Mouse (Mus musculus) cerebellum, postnatal 36 days (tissue): ENCODE measurements around the gene Zbtb26.

Experiments
- DNase-seq, 2 experiments: peaks; one replicate each; pipeline ENCODE4 v3.0.0; 2021 to 2022; ENCODE audit warnings: mixed read lengths in 2 of 2

The Zbtb26 gene

DNA sequence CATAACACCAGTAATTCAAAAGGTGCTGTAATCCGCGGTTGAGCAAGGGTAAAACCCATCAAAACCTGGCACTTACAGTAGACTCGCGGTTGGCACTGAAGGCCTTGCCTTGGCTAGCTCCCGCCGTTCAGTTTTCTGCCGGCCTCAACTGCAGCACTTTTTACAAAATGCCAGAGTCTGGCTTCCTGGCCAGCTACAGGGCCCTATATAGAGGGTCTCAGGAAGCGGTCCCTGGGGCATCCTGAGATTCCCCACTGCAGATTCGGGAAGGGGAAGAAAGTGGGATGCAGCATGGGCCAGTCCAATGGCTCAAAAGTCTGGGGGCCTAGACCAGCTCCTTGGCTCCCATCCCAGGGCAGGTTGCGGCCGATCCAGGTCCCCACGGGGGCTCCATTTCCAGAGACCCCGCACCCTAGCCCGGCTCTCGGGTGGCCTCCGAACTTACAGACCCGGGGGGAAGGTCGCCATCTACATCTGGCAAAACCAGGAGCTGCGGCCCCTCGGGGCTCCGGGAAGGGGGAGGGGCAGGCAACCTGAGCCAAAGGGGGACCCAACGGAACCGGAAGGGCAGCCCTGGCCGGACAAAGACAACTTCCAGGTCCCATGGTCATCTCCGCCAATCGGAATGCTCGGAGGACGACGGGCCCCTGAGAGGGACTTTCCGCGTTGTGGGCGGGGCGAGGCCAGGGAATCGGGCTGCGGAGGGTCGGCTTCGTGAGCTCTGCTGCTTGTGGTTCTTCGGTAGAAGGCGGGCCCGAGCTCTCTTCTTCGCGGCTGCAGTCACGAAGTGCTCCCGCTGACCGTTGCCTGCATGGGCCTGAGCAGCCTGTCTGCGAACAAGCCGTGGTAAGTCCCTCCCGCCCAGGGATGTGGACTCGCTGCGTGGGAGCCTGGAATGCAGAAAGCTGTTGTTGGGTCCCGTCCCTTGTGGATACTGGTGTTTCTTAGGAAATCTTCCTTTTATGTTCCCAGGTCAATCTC is at the start of gene Zbtb26, which contains the start of the genes Zbtb6 and Rabgap1:
Gene Zbtb26, minus strand, starts transcription at position 525 of the 981 bp plus-strand sequence.
Gene Zbtb6, minus strand, starts transcription at position 561 of the 981 bp plus-strand sequence.
Gene Rabgap1, plus strand, starts transcription at position 669 of the 981 bp plus-strand sequence.
- peak; percentile 97 for DNase-seq

DNA sequence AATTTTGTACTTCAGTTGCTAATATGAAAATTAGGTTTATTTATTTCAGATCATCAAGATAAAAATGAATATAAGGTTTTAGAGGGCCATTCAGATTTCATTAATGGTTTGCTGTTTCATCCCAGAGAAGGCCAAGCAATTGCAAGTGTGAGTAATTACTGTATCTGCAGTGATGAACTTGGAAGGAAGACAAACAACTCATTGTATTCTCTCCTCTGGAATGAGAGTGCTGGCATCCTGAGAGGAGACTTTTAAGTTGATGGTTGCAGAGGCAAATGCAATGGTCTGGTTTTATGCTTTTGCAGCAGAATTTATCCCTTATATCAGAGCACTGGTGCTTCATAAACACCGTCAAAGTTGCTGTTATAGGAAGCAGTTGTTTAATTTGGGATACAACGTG is 46.0 kb upstream of the Zbtb26 start:
- DNase-seq, result no peak

DNA sequence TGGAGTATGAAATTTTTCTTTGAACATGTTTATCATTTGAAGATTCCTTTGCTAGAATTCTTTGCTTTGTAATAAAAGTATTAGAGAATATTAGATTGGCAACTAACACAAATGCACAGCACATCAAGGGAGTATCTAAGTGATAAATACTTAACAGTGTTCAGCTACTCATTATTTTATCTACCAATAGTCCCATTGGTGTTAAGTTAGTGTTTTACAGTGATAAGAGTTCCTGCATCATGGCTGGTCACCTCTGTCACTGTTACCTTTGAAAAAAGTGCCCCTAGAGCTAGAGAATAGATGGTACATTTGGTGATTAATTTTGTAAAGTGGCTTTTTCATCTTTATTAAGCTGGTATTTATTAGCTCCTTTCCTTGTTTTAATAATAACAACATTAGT is 43.5 kb upstream of the Zbtb26 start:
- no peak for DNase-seq

DNA sequence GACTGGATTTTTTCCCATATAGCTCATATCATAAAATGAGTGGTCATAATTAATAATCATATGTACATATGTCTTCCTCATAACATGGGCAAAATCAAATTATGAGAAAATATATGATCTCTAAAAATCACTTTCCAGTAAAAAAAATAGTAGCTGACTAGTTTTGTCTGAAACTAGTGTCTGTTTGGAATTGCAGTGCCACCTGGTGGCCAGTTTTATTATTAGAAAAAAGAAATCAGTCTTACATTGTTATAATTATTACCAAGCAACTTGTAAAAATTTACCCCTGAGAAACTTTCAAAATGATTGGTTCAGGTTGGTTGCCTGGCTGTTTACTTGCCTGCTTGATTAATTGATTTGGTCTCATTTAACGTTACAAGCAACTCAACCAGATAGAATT is 42.4 kb upstream of the Zbtb26 start:
- peak; percentile 12 to 23 for DNase-seq

DNA sequence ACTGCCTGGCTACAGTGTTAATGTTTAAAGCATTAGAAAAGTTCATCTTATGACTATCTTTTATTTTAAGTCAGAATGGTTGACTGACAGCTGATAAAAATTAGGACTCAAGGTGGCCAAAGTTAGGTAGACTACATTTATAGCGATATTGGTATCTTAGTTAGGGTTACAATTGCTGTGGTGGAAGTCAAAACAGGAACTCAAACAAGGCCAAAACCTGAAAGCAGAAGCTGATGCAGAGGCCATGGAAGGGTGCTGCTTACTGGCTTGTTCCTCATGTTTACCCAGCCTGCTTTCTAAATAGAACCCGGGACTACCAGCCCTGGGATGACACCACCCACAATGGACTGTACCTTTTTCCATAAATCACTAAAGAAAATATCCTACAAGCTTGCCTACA is 41.2 kb upstream of the Zbtb26 start:
- DNase-seq, result no peak

DNA sequence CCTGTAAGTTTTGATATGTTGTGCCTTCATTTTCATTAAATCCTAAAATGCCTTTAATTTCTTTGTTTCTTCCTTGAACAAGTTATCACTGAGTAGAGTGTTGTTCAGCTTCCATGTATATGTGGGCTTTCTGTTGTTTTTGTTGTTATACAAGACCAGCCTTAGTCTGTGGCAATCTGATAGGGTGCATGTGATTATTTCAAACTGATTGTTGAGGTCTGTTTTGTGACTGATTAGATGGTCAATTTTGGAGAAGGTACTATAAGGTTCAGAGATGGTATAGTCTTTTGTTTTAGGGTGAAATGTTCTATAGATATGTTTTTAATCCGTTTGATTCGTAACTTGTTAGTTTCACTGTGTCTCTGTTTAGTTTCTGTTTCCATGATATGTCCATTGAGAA is 37.1 kb upstream of the Zbtb26 start:
- DNase-seq, result no peak

DNA sequence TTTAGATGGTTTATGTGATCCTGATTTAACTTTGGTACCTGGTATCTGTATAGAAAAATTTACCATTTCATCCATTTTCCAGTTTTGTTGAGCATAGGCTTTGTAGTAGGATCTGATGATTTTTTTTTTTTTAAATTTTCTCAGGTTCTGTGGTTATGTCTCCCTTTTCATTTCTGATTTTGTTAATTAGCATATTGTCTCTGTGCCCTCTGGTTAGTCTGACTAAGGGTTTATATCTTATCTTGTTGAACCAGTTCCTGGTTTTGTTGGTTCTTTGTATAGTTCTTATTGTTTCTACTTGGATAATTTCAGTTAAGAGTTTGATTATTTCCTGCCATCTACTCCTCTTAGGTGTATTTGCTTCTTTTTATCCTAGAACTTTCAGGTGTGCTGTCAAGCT is 36.6 kb upstream of the Zbtb26 start:
- no peak for DNase-seq

DNA sequence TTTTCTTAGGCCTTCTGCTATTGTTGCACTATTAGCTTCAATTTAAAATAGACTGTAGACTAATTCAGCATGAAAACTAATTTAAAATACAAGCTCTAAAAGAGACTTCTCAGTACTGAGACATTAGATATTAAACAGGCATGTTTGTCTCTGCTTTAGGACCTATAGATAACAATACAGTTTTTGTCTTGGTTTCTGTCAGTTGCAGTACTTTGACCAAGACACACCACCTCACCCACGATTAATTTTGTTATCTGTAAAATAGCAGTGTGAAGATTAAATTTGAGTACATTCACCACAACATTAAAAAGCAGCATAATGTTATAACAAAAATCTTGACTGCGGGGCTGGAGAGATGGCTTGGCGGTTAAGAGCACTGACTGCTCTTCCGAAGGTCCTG is 23.3 kb upstream of the Zbtb26 start:
- no peak for DNase-seq

DNA sequence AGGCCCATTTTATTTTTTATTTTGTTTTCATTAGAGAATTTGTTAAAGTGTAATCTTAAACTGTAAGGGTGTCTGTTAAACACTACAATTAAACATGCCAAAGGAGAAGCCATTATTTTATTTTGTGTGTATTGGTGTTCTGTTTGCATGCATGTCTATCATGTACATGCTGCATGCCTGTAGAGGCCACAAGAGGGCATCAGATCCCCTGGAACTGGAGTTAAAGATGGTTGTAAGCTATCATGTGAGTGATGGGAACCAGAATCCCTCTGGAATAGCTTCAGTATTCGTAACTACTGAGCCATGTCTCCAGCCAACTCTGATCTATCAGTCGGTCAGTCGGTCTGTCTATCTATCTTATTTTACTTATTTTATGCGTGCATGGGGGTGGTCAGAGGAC is 17.8 kb upstream of the Zbtb26 start:
- no peak for DNase-seq

DNA sequence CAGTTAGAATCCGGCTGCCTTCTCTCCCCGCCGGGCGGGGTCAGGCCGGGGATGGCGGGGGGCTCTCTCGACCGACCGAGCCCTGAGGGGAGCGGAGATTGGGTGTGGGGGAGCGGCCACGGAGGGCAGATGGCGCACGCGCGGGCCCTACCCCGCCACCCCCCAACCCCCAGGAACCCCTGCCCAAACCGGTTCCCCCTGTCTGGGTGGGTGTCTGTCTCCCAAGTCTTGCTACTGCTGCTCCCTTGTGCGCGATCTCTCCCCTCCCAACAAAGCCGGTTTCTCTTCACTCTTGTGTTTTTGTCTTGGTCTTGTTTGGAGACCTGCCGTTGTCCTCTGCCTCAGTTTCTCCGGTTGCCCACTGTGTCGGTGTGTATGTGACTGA is 9.4 kb upstream of the Zbtb26 start:
- DNase-seq, result no peak

DNA sequence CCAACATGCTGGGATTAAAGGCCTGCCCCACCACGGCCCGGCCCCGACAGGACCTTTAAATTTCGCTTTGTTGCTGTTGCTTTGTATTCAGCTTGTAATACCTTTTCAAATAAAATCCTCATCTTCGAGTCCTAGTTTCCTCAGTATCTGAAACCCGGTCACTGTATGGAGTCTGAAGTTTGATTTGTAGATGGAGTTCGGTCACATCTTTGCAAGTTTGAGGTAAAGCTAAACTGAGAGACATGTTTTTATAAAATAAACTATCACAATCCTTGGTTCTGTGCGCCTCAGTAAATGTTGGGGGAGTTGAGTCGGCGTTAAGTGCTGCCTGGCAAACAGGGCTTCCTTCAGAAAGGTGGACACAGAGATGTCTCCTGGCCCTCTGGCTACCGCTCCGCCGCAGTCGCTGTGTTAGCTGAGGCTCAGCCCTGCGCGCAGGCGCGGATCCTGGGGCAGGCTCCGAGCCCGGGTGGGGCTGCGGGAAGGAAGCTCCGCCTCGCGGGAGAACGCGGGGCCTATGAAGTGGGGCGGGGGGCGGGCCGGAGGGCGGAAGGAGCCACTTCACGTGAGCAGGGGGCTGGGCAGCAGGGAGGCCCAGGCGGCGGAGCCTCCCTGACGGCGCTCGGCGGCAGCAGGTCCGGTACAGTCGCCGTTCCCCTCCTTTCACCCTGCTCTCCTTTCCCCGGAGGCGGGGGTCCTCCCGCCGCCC is 8.9 kb upstream of the Zbtb26 start:
- peak; percentile 90 to 95 for DNase-seq

DNA sequence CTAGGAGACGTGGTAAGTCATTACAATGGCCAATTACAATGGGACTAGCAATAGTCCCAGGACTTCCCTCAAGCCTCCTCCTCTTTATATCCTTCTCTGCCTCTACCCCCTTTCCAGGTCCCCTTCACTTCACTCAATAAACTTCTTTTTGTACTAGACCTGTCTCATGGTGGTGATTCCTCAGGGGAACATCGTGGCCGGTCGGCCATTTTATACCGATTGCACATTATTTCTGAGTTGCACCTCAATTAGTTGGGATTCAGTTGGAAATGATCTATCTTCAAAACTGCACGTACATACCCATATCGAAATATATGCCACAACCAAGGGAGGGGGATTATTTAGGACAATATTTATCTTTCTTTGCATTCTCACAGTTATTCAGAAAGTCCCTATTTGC is 11.3 kb downstream of the Zbtb26 start:
- DNase-seq, result no peak

DNA sequence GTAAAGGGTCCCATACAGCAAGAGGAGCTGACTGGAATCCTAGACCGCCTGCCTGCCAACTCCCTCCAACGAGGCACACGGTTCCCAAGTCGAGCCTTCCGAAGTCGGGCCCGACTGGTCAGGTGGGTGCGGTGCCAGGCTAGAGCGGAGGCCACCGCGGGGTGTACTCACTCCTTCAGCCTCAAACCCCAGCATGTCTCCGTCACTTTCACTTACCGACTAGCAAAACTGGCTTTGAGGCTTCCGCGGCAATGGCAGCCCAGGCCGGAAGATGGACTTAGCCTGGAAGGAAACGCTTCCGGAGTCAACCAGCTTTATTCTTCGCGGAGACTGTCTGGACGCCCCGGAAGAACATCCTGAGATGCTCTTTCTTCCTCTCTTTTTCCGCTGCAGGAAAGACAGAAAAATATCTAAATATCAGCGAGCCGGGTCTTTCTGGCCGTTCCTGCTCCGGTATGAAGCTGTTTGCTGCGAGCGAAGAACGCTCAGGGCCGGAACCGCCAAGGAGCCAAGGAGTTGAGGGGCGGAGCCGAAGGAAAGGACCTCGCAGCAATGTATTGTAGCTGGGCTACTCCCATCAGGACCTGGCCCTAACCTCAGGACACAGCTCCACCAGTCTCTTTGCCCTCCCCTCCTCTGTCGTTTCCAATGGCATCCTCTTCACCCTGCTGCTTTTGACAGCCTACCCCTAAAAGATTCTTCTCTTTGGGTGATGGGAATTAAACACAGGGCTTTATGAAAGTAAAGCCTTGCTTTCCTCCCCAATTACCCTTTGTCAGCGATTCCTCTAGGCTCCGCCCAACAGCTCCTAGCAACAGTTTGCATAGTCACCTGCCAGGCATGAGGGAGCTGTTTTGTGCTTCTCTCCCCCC is 12.1 kb downstream of the Zbtb26 start:
- DNase-seq, result peak; percentile 78 to 82

DNA sequence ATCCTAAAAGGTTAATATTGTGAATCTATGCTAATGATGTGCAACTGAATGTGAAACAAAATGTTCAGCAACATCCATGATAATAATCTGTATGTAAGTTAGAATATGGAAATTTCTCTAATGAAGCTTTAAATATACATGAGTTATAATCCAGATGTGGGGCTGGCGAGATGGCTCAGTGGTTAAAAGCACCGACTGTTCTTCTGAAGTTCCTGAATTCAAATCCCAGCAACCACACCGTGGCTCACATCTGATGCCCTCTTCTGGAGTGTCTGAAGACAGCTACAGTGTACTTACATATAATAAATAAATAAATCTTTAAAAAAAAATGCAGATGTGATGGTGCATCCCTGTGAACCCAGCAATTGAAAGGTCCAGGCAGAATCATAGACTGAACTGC is 19.3 kb downstream of the Zbtb26 start:
- no peak for DNase-seq

DNA sequence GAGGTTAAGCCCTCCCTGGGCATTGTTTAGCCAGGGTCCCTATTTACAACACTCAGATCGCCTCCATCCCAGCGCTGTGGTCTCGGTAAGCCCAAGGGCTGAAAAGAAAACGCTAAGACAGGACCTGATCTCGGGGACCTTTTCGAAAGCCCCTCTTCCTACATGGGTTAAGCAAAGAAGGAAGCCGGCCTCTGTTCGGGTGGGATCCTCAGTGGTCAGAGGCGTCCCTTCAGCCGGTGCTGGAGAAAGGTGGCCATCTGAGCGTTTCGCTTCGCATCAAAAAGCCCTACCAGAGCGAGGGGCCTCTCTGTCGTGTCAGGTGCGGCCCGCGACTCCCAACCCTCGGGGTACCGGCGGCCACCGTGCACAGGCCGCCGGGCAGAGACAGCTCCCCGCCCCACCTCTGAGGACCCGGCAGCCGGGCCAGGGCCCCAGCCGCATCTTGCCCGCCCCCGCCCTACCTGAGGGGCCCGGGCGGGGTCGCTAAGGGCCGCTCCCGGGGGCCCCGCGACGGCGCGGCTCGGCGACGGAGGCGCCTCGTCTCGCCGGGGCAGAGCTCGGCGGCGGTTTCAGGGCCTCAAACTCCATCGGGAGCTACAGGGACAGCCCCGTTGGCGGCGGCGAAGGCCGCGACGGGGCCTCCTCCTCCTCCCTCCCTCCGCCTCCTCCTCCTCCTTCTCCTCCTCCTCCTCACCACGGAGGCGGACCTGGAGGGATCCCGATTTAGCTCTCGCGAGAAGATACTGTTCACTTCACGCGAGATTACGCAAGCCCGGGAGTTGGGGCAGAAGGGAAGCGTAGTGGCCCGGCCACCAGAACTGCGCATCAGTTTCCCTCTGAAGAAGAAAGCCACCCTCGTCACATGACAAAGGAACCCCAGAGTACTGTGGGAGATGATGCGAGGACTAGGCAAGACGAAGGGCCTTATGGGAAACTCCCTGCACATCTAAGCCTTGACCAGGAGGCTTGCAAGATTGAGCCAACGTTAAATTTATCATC is 20.3 kb downstream of the Zbtb26 start, which contains the start of gene Rc3h2:
Gene Rc3h2, minus strand, starts transcription at position 598 of the 999 bp plus-strand sequence.
- DNase-seq, result peak; percentile 92 to 93

DNA sequence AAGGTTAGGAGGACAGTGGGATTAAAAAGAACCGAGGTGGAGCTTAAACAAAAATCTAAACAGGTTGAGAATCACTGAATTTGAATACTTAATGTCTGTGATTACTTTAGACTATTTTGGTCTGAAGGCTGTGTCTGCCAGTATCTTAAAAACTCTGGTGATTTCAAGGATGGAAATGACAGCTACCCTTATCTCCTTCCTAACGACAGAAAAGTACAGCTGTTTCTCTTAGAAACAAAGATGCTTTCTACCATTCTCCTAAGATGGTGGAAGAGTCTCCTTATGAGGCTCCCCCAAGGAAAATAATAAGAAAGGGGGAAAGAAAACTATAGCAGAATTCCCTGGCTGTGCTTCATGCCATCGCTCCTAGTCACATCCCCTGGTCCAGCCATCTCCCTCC is 21.0 kb downstream of the Zbtb26 start:
- DNase-seq, result no peak

DNA sequence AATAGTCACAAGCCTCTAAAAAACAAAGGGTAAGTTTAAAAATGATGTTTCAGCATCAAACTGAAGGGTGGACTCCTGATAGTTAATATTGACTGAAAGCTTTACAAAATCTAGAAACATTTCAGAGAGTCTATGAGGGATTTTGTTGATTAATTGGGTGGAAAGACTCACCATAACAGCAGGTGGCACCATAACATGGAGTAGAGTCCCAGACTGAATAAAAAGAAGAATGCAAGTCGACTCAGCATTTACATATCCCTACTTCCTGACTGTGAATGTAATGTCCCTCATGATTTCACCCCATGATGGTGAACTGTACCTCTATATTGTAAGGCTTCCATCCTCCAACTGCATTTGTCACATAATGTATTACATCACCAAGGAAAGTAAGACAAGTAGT is 47.4 kb downstream of the Zbtb26 start:
- DNase-seq, result no peak

DNA sequence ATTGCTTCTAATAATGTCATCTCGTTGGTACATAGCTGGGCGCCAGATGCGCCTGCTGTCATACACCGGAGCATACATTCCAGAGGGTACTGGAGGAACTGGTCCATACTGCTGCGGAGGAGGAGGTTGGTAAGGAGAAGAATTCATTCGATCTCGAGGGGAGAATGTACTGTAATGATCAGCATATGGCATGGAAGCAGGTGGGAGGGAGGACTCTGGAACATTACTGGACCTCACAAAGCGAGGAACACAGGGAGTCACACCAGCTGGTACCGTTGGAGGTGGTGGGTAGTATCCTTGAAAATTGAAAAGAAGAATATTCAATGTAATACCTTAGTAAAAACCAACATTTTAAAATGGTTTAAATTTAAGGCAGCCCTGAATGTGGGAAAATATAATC is 60.0 kb downstream of the Zbtb26 start:
- DNase-seq, result no peak
